Mouse (Mus musculus) kidney, postnatal 10 days (tissue): ENCODE measurements around the gene Mup11.
"Not testable (repeated sequence)": the region's sequence is repeated elsewhere in the genome, so short reads cannot be mapped to it uniquely, and the experiment has no call there.

Source experiments
- DNase-seq: peaks from one replicate; pipeline ENCODE4 v3.0.0; 2021; ENCODE audit warnings: mixed read lengths

Gene Mup11

GRCm38 (mm10) chr4:60662311-60662710 is at the start of gene Mup11:
Gene Mup11 (minus strand): TSS chr4:60662411.
- DNase-seq = not testable (repeated sequence)
